Mouse (Mus musculus) neural tube, embryonic 10.5 days (tissue): ENCODE measurements around the gene Srxn1.
"Not testable (repeated sequence)": the region's sequence is repeated elsewhere in the genome, so short reads cannot be mapped to it uniquely, and the experiment has no call there.

Source experiments
- DNase-seq: peaks from one replicate; pipeline ENCODE4 v3.0.0-alpha.2; 2017; ENCODE audit warnings: low spot score; ENCODE audit errors: extremely low spot score

Srxn1 gene

DNA sequence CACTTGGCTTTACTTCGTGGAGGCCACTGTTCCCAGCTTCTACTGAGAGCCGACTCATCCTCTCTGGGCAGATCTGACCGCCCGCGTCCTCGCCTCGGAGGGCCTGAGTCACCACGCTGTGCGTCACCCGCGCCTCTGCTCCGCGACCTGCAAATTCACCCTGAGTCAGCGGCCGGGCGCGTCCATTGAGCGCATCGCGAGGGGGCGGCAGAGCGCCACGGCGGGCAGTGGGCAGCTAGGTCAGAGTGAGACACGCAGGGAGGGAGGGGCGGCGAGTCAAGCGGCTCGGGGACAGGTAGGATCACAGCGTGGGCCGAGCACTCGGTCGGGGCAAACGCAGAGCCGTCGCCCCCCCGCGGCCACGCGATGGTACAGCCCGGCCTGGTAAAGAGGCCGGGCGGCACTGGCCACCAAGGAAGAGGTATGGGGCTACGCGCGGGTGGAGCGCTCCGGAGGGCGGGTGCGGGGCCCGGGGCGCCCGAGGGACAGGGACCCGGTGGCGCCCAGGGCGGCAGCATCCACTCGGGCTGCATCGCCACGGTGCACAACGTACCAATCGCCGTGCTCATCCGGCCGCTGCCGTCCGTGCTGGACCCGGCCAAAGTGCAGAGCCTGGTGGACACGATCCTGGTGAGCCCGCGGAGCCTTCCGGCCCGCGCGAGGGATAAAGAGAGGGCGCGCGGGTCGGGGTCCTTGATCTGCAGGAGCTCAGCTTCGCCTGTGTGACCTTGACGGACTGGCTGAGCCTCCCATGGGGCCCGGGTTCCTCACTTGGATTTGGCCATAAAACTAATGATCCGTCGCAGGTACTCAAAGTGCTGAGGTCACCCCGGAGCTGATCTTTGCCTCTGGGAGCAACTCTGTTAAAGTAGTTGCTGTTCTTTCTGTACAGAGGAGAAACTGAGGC, at the start of gene Srxn1:
Srxn1 (plus strand) TSS at position 199 of the 907 bp plus-strand sequence.
- DNase-seq, result peak; percentile 87

DNA sequence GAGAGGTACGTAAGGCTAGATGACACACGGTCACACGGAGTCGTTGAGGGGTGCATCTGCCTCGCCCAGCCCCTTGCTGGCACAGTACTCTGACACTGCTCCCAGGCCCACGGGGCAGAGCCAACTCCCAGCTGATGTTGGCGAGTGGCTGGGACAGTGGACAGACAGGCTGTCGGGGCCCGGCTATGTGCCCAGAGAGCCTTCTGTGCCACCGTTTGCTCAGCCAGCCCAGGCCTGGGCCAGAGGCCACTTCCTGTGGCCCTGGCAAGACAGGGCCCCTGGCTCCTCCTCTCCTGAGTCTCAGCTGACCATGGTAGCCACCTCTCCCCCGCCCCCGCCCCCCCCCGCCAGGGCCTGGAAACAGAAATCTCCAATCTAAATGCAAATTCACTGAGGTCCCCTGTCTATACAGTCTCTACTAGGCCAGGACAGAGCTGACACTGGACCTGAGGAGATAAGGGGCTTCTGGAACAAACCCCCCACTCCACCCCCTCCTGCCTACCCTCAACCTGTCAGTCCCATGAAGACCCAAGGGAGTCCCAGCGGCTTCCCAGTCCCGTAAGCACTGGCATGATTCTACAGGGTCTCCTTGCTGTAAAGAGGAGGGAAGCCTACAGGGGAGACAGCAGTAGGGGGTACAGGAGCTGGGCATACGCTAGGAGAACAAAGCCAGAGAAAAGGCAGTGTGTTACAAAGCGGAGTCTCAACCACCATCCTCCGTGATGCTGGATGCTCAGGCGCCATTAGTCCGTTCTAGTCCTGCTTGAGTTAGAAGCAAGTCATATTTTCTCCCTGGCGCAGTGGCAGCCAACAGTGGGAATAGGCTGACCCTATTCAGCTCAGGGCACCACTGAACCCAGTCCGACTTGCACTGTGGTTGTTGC, 48.7 kb upstream of the Srxn1 start:
- DNase-seq, result no peak

DNA sequence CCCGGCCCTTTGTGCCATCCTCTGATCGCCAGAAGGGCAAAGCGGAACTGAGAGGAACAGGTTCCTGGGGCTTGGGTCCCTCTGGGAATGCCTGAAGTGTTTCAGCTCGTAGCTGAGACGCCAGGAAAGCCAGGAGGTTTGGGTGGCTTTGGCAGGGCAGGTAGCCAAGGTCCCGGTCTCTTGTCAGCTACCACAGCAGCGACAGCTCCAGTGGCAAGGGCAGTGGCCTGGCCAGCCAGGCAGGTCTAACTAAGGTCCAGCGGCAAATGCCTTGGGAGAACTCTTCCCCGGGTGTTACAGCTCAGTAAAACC, 48.1 kb upstream of the Srxn1 start:
- DNase-seq, result no peak

DNA sequence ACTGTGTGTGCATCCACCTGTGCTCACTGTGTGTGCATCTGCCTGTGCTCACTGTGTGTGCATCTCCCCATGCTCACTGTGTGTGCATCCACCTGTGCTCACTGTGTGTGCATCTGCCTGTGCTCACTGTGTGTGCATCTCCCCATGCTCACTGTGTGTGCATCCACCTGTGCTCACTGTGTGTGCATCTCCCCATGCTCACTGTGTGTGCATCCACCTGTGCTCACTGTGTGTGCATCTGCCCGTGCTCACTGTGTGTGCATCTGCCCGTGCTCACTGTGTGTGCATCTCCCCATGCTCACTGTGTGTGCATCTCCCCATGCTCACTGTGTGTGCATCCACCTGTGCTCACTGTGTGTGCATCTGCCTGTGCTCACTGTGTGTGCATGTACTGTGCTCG, 42.5 kb upstream of the Srxn1 start:
- DNase-seq, result not testable (repeated sequence)

DNA sequence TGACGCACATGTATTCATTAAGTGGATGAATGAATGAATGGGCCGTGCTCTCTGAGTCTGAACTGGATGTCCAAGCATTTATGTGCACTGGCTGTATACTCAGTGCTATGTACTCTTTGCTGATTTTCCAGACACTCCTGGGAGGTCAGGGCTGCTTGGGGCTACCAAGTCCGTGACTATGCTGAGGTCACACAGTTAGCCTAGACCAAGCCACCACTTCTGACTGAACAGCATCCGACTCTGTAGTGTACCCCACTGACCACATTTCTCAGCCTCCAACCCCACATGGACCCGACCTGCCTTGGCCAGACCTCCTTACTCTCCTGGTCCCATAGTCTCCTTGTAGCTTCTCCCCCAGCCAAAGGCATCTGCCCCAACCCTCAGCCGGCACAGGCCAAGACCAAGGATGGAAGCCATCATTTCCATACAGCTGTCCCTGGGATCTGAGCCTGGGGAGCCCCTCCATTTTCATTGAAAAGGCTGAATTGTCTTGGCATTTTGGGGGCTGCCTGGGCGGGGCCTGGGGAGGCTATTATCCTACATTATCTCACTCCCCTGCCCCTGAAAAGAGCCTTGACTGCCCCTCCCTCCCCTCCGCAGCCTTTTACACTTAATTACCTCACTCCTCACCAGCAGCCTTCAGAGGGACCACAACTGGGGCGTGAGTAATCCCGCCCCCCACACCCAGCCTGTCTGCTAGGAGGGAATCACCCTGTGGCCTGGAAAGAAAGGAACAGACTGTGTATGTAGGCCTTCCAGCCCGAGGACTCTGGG, 36.5 kb upstream of the Srxn1 start:
- DNase-seq, result peak; percentile 47

DNA sequence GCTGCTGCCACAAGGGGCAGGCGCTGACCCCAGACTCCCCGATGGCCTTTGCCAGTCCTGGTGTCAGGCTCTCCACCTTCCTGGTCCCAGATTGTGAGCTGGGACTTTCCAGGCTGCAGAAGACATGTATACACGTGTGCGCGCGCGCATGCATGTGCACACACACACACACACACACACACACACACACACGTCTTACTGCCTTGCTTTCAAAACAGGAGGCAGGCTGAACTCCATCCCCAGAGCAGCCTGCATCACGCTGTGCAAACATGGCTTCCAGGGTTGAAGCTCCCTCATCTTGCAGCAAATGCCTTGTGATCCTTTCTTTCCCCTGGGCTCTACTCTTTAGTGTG, 35.9 kb upstream of the Srxn1 start:
- DNase-seq, result no peak

DNA sequence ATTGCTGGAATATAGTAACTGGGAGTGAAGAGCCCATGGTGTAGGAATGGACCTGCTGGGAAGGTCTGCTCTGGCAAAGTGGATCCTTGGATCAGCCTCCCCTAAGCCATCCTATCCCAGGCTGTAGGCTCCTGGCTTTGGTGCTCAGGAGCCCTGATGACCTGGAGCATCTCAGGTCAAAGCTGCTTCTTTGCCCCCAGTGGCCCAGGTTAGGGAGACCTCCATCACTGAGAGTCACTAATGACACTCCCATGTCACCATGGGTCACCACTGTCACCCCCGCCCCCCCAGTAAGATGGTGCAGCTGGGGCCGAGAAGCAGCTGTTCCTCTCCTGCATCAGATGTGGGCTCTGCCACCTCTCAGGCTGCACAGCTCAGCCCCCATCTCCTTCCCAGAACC, 35.4 kb upstream of the Srxn1 start:
- DNase-seq, result no peak

DNA sequence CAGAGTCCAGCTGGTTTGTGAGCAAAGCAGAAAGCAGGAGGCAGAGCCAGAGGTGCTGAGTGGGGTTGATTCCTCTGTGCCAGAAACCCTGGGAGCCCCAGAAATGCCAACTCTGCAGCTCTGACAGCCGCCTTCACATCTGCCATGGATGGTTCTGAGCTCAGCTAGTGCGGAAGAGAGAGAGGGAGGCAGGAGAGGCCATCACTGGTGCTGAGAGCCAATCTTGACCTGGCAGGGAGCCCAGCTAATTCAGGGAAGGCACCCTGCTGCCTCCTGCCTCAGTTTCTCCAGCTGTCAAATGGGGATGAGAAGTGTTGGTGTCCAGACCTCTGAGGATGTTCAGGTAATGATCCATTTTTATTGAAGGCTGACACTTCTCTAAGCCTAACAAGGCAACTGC, 30.8 kb upstream of the Srxn1 start:
- no peak for DNase-seq

DNA sequence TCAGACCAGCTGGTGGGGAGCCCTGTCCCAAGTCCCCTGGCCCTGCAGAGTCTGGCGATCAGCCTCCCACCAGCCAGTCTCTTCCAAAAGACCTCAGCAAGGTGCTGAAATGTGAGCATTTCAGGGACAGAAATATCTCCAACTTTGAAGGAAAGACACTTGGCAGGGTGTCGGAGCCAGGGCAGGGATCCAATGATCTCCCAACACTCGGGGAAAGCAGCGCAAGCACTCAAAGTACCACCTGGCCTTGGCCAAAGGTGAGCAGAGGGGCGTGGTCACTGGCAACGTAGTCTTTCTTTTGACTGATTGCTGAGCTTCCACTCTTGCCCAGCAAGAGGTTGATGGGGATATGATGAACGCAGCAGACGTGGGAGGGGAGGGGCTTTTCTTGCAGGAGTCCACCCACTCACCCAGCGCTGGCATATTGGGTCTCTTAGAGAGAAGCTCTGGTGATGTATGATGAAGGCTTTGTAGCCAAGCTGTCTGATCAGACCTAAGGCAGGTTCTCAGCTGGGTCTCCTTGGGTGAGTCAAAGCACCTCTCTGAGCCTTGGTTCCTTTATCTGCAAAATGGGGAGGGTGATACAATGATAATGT, 29.9 kb upstream of the Srxn1 start:
- no peak for DNase-seq

DNA sequence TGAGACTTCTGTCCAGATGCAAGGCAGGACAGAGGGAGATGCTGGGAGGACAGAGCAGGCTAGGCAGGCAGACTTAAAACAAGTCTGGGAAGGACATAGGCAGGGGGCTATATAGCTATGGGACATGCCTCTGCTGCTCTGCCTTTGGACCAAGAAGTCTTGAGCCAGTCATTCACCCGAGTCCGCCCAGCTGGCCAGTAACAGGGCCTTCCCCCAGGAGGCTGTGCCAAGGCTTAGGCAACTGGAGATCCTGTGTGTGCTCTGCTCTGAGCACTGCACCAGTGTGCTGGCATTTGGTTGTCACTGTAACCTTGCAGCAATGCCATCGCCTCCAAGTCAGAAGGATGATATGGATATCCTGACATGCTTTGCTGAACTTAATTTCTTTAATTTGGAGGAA, 28.0 kb upstream of the Srxn1 start:
- DNase-seq, result no peak

DNA sequence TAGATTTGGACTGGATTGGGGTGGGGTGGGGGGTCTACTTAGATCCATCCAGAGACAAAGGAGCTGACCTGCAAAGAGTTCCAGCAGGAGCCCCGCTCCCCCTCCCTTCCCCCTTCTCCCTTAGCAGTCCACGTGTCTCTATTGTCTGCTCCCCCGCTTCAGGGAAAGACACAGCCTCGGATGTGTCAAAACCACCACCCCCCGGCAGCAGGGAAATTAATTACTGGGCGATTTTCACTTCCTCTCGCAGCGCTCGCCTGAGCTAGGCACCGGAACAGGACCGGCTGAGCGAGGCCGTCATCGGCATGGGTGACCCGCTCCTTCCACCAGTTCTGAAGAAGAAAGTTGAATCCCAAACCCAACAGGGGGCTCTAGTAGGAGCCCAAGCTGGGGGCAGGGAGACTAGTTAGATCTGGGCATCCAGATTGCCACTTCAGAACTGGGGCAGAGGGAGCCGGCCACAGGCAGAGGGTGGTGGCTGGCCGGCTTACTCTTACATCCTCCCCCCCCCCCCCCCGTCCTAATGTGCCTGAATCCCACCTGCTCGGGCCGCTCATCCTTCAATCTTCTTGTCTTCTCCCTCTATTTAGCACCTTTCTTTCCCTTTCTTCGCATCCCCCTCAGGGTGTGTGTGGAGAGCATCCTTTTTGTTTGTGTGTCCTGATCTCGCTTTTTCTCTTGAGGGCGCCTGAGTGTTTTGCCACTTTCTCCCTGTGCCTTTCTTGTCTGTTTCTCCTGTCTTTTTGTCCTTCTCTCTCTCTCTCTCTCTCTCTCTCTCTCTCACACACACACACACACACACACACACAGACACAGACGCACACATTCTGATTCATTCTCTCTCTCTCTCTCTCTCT, 24.4 kb upstream of the Srxn1 start, which contains the start of gene Scrt2:
Scrt2 (plus strand) TSS at position 845 of the 857 bp plus-strand sequence.
- DNase-seq, result peak; percentile 60

DNA sequence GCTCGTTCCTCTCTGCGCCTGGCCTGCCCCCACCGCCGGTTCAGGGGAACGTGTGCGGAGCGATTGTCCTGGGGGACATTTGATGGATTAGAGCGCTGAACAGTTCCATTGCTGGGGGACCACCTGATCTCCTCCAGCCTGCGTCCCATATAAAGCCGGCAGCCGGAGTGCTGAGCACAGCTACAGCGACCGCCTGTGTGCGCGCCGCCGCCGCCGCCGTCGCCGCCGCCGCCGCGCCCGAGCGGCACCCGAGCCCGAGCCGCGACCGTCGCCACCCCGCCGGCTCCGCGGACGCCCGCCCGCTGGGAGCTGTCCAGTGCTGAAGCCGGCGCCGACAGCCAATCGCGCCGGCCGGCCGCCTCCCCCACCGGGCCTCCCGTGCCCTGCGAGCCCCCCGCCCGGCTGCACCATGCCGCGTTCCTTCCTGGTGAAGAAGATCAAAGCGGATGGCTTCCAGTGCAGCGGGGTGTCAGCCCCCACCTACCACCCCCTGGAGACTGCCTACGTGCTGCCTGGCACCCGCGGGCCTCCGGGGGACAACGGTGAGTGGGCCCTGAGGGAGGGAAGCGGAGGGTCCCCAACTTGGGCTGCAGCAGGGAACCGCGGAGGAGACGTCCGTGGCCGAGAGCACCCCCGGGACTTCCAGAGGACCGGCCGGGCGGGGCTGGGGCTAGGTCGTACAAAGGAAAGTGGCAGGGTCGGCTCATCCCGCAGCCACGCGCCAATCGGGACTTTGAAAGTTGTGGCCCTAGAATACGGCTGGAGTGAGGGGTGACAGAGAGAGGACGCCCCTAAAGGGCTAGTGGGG, 23.5 kb upstream of the Srxn1 start:
- peak; percentile 79 for DNase-seq

DNA sequence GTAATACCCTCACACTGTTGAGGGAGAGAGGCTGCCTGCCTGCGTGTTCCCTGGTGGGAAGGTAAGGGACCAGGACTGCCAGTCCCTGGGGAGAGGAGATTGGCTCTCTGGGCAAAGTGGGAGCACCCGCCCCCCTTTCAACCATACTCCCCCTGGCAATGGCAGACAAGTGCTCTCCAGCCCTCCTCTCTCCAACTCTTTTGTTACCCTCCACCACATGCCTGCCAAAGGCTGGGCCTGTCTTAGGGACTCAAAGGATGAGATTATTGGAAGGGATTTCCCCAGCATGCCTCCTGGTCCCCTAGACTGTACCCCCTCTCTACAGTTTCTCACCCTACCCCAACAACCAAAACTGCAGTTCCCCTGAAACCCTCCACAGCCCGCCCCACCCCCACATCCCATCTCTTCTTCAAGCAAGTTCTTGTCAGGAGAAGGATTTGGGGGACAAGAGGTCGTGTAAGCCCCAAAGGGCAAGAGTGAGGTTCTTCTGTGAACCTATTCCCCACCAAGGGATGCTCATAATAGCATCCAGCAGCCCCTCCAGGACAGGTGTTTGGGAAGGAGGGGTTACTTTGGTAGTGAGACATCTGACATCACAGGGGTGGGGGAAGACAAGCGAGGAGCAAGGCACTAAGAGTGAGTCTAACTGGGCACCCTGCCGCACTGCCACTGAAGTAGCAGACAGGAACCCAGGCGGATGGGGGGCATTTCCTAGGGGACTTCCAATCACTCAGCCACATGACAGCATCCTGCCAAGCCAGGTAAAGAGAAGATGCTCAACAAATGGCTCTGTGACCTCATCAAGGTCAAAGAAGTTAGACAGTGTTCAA, 22.6 kb upstream of the Srxn1 start:
- DNase-seq, result no peak

DNA sequence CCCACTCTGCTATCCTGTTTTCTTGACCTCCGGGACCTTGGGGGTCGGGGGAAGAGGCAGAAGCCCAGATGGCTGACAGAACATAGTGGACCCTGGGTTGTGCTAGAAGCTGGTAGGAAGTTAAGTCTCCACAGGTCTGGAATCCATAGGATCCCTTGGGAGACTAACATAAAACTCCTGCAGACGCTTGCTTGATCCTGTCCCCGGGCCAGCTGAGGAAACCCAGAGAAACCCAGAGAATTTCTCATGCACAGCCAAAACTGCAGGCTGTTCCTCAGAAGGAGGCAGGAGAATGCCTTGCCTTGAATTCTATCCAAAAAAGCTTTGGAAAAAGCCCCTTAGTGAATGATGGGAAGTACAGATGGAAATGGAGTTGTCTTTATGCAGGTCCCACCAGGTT, 21.9 kb upstream of the Srxn1 start:
- DNase-seq, result no peak

DNA sequence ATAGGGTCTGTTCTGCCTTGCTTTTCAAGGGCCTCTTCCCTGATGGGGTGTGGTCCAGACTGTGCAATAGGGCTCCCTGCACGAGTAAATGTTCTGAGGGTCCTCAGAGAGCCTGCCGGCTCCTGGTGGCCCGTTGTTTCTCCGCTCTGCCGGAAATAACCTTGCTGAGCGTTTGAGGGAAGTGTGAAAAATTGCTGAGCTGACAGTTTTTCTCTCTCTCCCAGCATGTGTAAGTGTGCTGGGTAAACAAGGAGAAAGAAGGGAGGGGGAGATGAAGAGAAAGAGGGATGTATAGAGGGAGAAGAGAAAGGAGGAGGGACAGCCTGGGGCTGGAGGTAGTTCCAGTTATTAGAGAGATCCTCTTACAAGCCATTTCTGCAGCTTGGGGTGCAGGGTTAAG, 21.0 kb upstream of the Srxn1 start:
- DNase-seq, result no peak

DNA sequence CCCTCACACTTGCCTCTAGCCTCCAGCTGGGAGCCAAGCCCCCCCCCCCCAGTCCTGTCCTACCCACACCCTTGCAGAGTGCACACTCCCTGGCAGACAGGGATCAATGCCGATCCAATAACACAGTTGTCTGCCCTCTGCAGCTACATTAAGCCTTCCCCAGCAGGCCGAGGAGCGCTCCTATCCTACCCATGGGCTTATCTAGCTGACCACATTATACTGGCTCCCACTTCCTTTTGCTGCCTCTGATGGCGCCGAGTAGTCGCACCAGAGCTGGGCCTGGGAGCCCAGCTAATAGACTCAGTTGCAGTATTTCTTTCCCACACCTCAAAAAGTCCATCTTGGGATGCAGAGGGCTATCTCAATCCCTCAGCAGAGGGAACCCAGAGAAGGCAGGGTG, 19.9 kb upstream of the Srxn1 start:
- no peak for DNase-seq

DNA sequence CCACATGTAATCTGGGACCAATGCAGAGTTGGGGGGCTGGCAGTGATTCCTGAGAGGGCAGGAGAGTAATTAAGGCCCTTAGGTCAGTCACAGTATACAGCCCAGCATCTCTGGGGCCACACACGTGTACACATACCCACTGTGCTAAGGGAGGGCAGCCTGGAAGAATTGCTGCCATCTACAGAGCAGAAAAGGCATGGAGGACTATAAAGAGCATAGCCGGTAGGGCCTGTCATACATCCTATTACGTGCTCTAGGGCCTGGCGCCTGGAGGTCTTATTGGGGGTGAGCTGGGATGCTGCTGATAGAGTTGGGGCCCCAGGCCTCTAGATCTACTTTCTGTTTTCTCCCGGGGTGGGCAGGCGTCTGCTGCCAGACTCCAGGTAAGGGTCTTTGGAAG, 18.9 kb upstream of the Srxn1 start:
- no peak for DNase-seq

DNA sequence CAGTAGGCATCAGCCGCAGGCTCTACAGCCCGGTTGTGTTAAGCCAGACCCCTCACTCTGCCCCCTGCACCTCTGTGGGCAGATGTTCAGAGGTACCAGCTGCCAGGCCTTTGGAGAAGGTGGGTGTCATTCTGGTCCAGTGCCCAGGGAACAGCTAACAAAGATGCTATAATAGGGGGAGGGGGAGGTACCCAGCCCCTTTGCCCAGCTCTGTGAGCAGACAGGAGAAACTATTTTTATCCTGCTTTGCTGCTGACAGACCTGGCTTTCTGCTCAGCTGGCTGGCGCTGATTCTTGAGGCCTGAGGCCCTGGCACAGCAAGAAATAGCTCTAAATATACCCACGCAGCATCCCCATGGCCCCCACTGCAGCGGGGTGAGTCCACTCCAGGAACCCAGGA, 18.2 kb upstream of the Srxn1 start:
- no peak for DNase-seq

DNA sequence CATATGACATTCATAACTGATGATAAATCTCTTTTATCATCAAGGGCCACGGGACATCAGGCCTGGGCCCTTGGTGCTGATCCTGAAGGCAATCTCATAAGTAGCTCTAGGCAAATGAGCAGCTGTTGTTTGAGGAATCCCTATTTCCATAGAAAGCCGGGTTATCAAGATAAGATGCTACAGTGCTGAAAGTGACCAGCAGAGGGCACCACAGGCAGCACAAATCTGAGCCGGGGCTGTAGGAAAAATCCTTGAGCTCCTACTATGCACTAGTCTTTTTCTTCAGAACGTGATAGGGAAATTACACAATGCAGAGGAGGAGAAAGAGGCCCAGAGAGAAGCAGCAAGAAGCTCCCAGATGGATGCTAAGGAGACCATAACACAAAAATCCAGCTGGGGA, 16.2 kb upstream of the Srxn1 start:
- DNase-seq, result no peak
